Mouse (Mus musculus) lung, postnatal 14 days (tissue): ENCODE measurements at regions not wholly inside any gene's neighbourhood (a gene's known extent, or its start where the extent isn't known, plus 50 kb on each side); places are given as distances from the start of the nearest gene placed in this dataset.

ENCODE experiments used
- DNase-seq: peaks from one replicate; pipeline ENCODE4 v3.0.0; 2021

DNA sequence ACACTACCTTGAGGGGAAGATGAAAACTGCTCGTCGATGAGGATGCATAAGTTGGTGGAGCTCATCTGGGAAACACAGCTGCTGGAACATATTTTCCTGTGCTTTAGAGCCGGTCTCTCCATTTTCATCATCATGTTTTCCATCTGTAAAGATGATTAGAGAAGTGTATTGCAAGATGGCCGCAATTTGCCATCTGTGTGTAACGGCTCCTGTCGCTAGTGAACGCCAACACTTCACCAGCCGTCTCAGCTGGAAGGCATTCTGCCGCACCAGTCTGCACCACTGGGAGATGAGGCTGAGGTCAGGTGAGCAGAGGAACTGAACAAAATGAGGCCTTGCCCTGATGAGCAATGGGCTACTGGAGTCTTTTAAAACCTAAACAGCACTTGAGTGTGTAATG, 57.4 kb downstream of the Gm21962 start:
- no peak for DNase-seq

- DNase-seq, result no peak
Observed at GRCm38 (mm10) chr3:137729421-137729820, 58.1 kb downstream of the Gm21962 start.

GRCm38 (mm10) chr3:137737222-137737800, 66.0 kb downstream of the Gm21962 start:
- no peak for DNase-seq

DNA sequence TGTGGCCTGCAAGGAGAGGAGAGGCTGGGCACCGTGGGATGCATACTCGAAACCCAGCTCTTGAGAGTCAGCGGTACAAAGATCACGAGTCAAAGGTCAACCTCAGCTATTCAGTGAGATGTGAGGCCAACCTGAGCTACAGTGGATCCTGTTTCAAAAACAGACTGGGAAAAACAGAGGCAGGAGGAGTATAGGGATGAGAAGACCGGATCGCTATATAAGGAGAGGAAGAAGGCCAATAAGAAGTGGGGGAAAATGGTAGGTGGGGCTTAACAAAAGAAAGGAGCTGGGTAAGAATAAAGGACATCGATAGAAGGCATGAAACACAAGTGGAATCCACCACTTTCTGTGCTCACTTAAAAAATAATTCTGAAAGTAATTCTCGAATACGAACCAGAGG, 70.2 kb downstream of the Gm21962 start:
- DNase-seq, result no peak

GRCm38 (mm10) chr3:137742119-137742518, 70.8 kb downstream of the Gm21962 start:
- no peak for DNase-seq

DNA sequence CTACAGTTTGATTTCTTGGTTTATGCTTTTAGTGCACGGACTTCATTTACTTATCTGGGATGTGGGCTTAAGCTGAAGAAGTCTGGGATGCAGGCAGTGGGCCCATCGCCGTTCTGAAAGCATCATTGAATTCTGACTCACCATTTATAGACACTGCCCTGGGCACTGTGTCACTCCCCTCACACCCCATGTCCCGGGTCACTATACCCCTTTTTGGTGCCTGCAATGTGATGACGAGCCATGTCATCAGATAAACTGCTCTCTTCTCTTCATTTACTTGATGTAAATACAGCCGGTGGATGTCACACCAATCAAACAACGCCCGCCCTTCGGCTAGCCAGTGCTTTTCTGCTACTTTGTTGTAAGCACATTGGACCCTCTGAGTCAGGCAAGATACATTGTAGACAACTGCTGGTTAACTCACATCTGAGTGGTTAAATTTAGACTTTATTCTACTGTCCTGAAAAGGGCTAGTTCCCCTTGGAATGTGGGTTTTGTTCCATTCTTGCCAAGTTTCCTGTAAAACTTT, 80.5 kb downstream of the Gm21962 start:
- DNase-seq, result peak; percentile 3

DNA sequence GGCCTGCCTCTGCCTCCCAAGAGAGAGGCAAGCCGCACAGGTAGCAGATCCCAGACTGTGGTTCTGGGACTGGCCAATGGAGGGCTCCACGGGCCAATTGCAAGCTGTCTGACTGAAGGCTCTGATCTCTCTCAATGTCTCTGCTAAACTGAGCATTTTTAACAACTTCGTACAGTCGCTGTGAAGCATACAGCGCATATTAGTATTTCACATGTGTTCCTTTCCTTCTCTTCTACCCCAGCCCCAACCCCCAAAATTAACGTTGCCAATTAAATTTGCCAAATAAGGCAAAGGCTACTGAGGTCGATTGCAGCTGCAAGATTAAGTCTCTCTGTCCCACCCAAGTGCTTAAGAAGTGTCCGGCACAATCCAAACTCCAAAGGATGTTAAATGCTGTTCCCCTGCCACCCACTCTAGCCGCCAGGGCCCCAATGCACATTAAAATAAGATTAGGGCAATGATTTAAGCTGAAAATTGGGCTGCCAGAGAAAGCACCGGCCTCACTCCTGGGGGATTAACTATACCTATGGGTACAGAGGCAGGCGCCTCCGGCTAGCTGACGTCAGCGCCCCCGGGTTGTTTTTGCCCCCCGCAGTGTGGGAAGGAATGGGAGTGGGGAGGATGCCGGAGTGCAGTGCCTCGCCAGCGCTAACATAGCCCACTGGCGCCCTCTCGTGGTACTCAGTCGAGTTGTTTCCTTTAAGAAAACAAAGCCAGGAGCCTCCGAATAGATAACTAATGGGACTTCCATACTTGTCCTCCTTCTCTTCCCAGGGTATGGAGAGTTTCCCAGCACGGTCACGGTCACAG, 81.3 kb downstream of the Gm21962 start:
- peak; percentile 82 for DNase-seq

DNA sequence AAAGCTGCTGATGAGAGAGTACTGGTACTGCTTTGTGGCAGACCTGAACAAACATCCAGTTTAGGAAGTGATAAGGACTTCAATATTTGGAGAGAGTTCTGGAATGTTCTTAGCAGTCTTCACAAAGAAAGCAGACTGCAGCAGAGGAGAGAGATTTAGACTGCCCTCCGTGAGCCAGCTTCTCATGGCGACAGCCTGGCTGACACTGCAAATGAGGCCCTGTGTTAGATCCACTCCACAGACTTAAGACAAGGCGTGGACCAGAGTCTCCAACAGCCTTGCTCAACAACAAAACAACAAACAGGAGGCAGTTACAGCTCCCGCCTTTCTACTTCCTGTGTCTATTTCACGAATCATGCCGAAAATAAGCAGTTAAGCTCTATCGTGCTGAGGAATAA, 81.9 kb downstream of the Gm21962 start:
- no peak for DNase-seq

- no peak for DNase-seq
Observed at GRCm38 (mm10) chr3:137755391-137755790, 84.1 kb downstream of the Gm21962 start.

- DNase-seq, result no peak
Observed at GRCm38 (mm10) chr3:137762213-137762884, 91.0 kb downstream of the Gm21962 start.

DNA sequence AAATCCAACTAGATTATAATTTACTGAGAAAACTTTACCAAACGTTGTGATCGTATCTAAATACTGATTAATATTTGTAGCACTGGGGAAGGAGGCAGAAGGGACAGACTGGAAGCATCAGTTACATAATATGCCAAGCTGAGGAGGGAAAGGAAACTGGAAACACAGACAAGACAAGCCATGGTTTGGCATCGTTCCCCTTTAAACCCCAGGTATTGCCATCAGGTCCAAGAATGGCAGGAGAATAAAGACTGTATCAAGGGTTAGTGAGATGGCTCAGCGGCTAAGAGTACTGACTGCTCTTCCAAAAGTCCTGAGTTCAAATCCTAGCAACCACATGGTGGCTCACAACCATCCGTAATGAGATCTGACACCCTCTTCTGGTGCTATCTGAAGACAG, 92.1 kb downstream of the Gm21962 start:
- DNase-seq, result no peak

GRCm38 (mm10) chr3:137768627-137769026, 95.7 kb upstream of the H2afz start:
- no peak for DNase-seq

GRCm38 (mm10) chr3:137775076-137775849, 89.0 kb upstream of the H2afz start:
- no peak for DNase-seq

- DNase-seq, result peak; percentile 45
Observed at GRCm38 (mm10) chr3:137778113-137778512, 86.2 kb upstream of the H2afz start.

DNA sequence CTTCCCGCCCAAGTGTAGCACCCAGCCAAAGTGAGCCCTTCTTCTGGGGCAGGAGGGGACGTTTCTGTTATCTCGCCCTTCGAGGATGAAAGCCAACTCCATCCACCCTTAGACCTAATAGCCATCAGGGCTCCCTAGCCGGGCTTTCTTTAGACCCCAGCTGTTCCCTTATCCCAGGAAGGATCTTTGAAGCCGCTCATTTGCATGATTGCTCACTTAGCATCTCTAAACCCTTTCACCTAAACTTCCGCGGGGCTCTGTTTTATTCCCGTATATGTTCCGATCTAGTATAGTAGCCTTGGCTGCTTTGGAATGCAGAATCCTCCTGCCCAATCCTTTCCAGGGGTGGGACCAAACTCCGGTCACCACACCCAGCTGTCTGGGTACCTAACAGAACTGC, 84.3 kb upstream of the H2afz start:
- DNase-seq, result no peak

DNA sequence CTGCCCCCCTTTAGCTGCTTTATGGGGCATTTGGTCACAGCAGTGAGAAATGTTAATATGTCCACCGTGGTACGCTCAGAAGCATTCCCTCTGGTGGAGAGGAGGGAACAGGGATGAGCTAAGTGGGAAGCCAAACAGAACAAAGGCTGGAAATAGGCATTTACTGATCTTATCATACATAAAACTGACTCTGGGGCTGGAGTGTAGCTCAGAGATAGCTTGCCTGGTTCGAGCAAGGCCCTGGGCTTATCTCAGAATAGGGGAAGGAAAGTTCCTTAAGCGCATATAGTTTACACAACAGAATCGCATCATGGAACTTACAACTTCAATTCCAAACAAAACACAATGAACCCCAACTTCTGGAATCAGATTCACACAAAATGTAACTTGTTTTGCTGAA, 81.5 kb upstream of the H2afz start:
- no peak for DNase-seq

GRCm38 (mm10) chr3:137783937-137784911, 80.1 kb upstream of the H2afz start:
- no peak for DNase-seq

GRCm38 (mm10) chr3:137785224-137785623, 79.1 kb upstream of the H2afz start:
- no peak for DNase-seq

GRCm38 (mm10) chr3:137785871-137786270, 78.4 kb upstream of the H2afz start:
- no peak for DNase-seq

GRCm38 (mm10) chr3:137789671-137790070, 74.6 kb upstream of the H2afz start:
- no peak for DNase-seq

DNA sequence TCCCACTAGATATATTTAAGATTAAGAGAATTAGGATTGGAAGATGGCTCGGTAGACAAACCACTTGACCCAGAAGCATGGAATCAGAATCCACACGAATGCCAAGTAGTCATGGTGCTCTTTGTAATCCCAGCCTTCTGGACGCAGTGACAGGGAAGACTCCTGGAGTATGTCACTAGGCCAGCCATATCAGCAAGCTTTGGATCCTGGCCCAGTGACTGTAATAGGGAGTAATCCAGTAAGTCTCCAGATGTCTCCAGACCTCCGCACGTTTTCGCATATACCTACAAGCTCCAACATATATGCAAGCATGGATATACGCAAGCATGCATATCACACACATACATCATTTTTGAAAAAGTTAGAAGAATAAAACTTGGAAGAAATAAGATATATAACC, 73.9 kb upstream of the H2afz start:
- DNase-seq, result no peak
